Mouse (Mus musculus) testis, adult 2 months (tissue): ENCODE measurements at regions not wholly inside any gene's neighbourhood (a gene's known extent, or its start where the extent isn't known, plus 50 kb on each side); places are given as distances from the start of the nearest gene placed in this dataset.

Experiments used
- H3K27ac ChIP-seq: fragments of 200-500 bp; 2 replicates; pipeline ENCODE4 v1.5.1; 2012; ENCODE audit warnings: low read depth, low read length; ENCODE audit not compliant: control insufficient read depth, insufficient read depth
- H3K27me3 ChIP-seq: fragments of 200-500 bp; 2 replicates; pipeline ENCODE4 v1.6.1; 2012; ENCODE audit warnings: mild to moderate bottlenecking, low read length, moderate library complexity; ENCODE audit not compliant: control insufficient read depth, insufficient read depth
- H3K36me3 ChIP-seq: fragments of 200-500 bp; 2 replicates; pipeline ENCODE4 v1.6.1; 2012; ENCODE audit warnings: mild to moderate bottlenecking, low read length; ENCODE audit not compliant: control insufficient read depth, insufficient read depth
- H3K4me1 ChIP-seq: fragments of 200-500 bp; 2 replicates; pipeline ENCODE4 v1.6.1; 2012; ENCODE audit warnings: low read length; ENCODE audit not compliant: control insufficient read depth, insufficient read depth
- H3K4me3 ChIP-seq: fragments of 200-500 bp; 2 replicates; pipeline ENCODE4 v1.5.1; 2012; ENCODE audit warnings: low read depth, mild to moderate bottlenecking, low read length, moderate library complexity, mixed read lengths; ENCODE audit not compliant: control insufficient read depth
- CTCF ChIP-seq: fragments of 200-500 bp; IDR thresholded peaks from 2 replicates; pipeline ENCODE4 v1.5.1; 2012; ENCODE audit warnings: low read depth, mild to moderate bottlenecking, inconsistent platforms, low read length, moderate library complexity; ENCODE audit not compliant: control insufficient read depth, insufficient read depth, insufficient replicate concordance
- POLR2A ChIP-seq: fragments of 200-500 bp; IDR thresholded peaks from 2 replicates; pipeline ENCODE4 v1.6.1; 2012; ENCODE audit warnings: low read depth, mild to moderate bottlenecking, inconsistent platforms, low read length, moderate library complexity; ENCODE audit not compliant: control insufficient read depth

DNA sequence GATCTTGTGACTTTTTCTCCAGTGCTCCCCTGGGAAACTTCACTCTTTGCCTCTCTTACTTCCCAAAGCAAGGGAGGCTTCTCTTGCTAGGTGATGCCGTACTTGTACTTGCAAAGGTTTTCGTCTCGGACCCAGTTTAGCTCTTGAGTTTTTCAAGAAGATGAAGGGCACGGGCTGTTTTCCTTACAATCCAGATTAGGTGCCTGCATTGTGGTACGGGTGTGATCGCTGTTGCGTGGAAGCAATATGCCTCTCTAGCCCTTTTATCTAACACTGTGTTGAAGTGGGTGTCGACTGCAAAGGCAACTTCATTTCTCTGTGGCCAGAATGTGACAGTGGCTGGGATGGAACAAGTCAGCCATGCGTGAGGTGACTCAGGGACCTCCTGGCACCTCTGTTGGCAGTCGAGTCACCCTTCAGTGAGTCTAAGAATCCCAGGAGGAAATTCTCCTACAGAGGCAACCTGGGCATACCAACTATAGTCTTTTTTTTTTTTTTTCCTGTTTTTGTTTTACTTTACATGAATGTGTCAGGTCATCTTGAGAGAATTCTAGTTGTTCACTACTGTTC lies 138.7 kb upstream of the Dnajc19 start:
- Histone ChIP-seq H3K36me3 (no peaks in the 10 kb centered on the region), H3K4me1 (no peaks in the 10 kb centered on the region), H3K27me3 (no peaks in the 10 kb centered on the region), H3K4me3 (no peak overlapping the region), H3K27ac (no peak overlapping the region)
- TF ChIP-seq CTCF (no peak), POLR2A (no peak)

DNA sequence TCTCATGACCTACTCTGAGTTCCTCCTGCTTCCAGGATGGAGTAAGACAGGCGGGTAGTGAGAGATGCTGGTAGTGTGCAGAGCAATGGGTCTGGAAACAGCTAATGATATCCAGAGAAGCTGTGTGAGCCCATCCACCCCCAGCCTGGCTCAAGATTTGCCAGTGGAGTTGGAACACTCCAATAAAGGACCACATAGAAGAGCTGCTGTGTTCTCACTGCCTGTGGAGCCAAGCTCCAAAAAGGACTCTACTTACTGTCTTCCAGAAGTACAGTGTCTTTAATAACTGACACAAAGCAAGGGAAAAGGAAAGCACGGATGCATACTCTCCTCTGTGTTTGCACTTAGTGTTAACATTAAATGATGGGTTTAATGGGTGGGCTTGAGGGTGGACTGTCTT lies 138.0 kb upstream of the Dnajc19 start:
- H3K36me3 ChIP-seq: no peaks in the 10 kb centered on the region
- no peak overlapping the region for H3K27ac ChIP-seq
- no peaks in the 10 kb centered on the region for H3K27me3 ChIP-seq
- no peak for TF ChIP-seq POLR2A
- no peak for TF ChIP-seq CTCF
- no peak overlapping the region for H3K4me3 ChIP-seq
- H3K4me1 ChIP-seq: no peaks in the 10 kb centered on the region

GRCm38 (mm10) chr3:34217911-34218310 lies 136.8 kb upstream of the Dnajc19 start:
- Histone ChIP-seq H3K27ac (no peak overlapping the region), H3K27me3 (no peaks in the 10 kb centered on the region), H3K4me3 (no peak overlapping the region), H3K4me1 (no peaks in the 10 kb centered on the region), H3K36me3 (no peaks in the 10 kb centered on the region)
- TF ChIP-seq CTCF (no peak), POLR2A (no peak)

DNA sequence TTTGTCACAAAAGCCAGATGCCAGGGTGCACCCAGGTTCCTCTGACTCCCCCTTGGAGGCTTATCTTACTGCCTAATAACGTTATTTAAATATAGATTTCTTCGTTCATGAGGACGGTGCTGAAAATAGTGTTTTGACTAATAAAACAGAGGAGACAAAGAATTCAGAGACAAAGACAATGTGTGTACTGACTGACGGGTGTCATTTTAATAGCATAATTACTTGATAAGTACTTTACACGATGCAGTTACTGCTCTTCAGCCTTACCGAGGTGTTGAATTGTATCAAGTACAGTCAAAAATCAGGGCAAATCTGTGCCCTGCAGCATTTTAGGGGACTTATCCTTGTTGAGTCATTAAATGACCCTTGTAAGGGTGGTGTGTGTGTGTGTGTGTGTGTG lies 133.1 kb upstream of the Dnajc19 start:
- TF ChIP-seq CTCF (no peak), POLR2A (no peak)
- Histone ChIP-seq H3K27me3 (no peaks in the 10 kb centered on the region), H3K27ac (no peak overlapping the region), H3K36me3 (no peaks in the 10 kb centered on the region), H3K4me3 (no peak overlapping the region), H3K4me1 (no peaks in the 10 kb centered on the region)

DNA sequence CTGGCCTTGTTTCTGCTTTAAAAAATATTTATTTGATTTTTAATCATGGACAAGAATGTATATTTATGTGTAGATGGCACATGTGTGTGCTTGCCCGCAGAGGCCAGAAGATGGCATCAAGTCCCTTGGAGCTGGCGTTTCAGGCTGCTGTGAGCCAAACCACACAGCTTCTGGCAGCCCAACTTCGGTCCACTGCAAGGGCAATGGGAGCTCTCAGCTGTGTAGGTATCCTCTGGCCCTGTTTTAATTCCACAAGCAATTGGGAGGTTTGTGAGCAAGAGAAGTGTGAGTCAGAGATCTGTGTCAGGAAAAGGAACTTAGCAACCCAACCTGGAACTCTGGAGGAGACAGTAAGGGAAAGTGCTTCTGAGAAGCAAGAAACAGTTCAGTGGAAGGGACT lies 125.3 kb upstream of the Dnajc19 start:
- no peaks in the 10 kb centered on the region for H3K27me3 ChIP-seq
- H3K36me3 ChIP-seq: no peaks in the 10 kb centered on the region
- H3K27ac ChIP-seq: no peak overlapping the region
- H3K4me3 ChIP-seq: no peak overlapping the region
- no peak for TF ChIP-seq CTCF
- TF ChIP-seq POLR2A: no peak
- H3K4me1 ChIP-seq: no peaks in the 10 kb centered on the region

GRCm38 (mm10) chr3:34198228-34198627 lies 117.1 kb upstream of the Dnajc19 start:
- H3K4me3 ChIP-seq: no peak overlapping the region
- TF ChIP-seq CTCF (peak; percentile 30; the same call in 1 of the 2 replicates), POLR2A (no peak)
- H3K4me1 ChIP-seq: peaks cover 3% of the 10 kb centered on the region
- no peak overlapping the region for H3K27ac ChIP-seq
- no peaks in the 10 kb centered on the region for H3K27me3 ChIP-seq
- H3K36me3 ChIP-seq: no peaks in the 10 kb centered on the region

DNA sequence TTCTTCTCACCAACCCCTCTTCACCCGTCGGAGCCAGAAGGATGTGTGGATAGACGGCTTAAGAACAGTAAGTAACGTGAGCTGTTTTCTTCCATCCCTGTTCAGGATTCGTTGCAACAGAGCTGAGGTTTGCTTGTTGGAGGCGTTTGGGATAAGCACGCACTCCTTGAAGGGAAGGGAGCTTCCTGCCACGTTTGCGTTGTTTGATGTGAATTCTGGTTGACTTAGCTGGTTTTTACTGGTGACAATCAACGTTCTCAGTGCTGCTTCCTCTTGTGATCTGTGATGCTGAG lies 116.0 kb upstream of the Dnajc19 start:
- H3K36me3 ChIP-seq: no peaks in the 10 kb centered on the region
- H3K4me3 ChIP-seq: peak overlapping the region; percentile 9; the same call in 1 of the 2 replicates
- H3K4me1 ChIP-seq: peaks cover 3% of the 10 kb centered on the region
- no peaks in the 10 kb centered on the region for H3K27me3 ChIP-seq
- TF ChIP-seq CTCF (no peak), POLR2A (no peak)
- H3K27ac ChIP-seq: no peak overlapping the region

- Histone ChIP-seq H3K4me1 (peaks cover 3% of the 10 kb centered on the region), H3K27me3 (no peaks in the 10 kb centered on the region), H3K27ac (no peak overlapping the region), H3K36me3 (no peaks in the 10 kb centered on the region), H3K4me3 (peak overlapping the region; percentile 9; the same call in 1 of the 2 replicates)
- TF ChIP-seq CTCF: no peak
- TF ChIP-seq POLR2A: no peak
Observed at GRCm38 (mm10) chr3:34196451-34197162, 115.5 kb upstream of the Dnajc19 start.
